Mouse (Mus musculus) thymus, postnatal 14 days (tissue): ENCODE data around the gene Cntrl.

ENCODE experiments used
- DNase-seq: peaks from one replicate; pipeline ENCODE4 v3.0.0; 2021

Cntrl gene

DNA sequence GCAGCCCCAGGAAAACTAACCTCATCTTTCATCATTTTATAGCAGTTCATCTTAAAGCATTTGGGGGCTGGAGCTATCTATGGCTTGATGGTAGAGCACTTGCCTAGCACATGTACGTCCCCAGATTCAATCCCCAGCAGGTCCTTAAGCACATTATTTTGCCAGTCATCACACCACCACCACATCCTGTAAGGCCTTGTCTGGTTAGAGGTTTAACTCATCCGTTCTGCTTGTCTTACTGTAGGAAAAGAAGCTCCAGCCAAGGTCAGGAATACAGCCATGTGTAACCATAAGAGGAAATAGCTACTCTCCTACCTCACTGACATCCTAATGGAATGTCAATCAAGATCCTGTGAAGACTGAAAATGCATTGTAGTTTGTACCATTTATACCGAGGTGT, 68.9 kb downstream of the Cntrl start:
- no peak for DNase-seq

DNA sequence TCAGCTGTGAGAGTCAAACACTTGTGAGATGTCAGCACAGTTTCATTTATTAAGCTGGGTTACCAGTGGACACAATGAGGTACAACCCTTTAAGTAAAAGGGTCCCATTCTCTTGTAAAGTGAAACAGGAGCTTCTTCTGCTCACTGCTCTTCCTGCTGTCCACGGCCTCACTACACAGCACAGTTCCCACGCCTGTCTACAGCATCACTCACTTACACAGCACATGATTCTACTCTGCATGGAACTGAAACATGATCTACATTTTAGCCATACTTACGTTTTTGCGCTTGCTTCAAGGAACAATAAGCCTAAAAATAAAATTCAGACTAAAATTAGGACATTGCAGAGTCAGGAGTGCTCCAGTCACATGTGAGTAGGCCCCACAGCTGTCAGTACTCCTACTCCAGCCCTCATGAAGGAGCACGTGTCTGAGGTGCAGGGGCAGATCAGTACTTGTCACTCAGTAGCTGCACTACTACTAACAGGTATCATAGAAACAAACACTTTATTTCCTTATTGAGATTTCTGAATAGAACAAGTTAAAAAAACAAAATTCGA, 73.9 kb downstream of the Cntrl start:
- DNase-seq = no peak

DNA sequence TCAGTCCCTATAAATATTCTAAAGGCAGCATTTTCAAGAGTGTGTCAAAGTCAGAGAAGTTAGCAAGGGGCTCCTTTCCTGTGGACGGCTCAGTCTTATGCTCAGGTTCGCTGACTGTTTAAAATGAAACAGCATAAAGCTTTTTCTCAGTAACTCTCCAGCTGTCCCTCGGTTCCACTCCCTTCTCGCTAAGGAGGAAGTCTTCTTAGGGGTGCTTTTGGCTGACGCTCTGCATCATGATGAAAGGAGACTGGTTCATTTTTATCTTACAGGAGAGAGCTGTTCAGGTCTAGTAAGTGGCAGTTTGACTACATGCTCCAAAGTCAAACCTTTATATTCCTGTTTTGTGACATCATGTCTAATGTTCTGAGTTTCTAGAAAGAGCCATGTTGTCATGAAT, 79.6 kb downstream of the Cntrl start:
- DNase-seq = no peak

DNA sequence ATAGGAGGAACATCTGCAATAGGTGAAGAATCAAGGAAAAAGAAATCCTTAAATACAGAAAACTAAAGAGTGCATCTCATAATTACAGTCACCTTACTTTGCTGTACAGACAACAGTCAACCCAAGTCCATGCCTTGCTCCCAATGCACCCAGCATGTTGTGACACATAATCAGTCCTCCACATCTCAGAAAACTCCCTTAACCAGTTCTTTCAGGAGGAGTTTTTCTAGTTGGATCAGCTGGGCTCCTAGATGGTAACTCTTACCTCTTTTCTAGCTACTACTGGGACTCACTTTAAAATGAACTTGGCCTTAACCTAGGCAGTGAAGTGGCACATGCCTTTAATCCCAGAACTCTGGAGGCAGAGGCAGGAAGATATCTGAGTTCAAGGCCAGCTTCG, 84.7 kb downstream of the Cntrl start:
- DNase-seq = no peak

DNA sequence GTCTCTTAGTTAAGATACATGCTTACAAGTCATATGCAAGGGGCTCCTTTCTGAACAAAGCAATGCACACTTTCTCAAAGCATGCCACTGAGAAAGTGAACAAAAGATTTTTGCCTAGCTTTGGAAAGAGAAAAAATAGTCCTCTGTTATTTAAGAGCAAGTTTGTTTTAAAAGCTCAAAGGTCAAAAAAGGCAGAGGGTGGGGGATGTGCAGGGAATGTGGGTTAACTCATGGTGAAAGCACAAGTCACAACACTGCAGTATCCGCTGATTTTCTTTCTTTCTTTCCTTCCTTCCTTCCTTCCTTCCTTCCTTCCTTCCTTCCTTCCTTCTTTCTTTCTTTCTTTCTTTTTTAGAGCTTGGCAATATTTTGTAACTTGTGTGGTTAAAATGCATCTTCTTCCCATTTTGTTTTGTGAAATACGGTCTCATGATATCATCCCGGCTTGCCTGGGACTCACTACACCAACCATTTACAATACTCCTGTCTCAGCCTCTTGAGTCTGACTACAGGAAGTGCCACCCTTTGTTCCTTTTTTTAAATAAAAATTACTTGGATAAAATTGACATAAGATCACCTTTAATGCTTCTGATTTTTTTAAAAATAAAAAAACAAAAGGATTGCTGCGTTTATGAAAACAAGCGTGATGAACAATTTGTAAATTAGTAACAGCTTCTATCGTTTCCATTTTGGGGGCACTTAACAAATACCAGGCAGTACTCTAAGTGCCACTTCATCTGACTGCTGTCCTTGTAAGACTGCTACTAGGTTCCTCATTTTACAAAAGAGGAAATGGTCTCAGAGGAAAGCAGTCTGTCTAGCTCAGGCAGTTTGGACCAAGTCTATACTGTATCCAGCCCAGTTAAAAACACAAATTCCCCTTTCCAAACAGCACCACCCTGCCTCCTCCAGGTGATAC, 86.6 kb downstream of the Cntrl start:
- DNase-seq = no peak

DNA sequence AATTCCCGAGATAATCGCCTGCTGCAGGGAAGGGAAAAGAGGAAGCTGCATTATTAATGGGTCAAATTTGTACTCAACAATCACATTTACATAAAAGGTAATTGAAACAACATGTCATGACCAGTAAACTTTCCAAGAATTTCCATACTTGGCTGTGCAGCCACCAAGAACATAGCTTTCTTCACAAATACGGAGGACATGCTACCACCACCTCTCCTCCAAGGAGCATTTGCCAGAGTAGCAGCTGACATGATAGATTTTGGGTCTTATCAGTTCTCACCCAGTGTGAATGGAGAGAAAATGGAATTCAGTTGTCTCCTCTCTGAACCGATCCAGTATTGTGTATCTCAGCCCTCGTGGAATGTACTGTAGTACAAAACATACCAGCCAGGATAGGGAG, 90.2 kb downstream of the Cntrl start:
- DNase-seq = no peak

DNA sequence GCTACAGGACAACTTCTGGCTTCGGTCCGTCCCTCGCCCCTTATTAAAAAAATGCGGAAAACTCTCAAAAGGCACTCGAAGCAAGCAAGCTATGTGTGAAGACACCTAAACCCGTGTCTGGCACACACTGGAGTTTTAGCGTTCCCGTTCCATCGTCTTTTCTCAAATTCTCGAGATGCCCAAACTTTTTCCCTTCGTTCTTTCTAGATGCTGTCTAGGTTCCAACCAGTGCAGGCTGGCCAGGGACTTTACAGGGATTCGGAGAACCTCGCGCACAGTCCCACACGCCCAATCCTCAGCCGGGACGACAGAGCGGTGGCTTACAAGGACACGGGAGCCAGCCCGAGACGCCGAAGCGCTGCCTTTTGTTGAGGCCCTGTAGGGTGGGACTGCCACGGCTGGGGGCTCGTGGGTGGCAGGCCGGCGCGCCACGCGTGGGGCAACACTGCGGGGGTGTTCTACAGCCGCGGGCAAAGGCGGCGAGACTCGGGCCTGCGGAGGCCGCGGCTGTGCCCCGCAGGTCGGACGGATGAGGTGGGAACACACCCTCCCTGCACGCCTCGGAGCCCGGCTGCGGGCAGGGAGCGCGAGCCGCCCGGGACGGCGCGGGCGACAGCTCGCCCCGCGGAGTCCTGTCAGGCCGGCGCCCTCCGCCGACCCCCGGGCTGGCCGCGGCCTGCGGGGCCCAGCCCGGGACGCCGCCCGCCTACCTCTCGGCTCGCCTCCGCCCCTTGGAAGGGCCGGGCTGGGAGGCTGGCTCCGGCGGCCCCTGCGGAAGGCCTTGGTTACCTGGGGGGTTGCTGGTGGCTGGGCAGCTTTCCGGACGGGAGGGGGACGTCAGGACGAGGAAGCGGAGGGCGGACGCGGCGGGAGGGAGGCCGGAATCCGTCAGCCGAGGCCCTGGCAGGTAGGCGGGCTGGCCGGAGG, 90.9 kb downstream of the Cntrl start:
- DNase-seq = peak; percentile 60

DNA sequence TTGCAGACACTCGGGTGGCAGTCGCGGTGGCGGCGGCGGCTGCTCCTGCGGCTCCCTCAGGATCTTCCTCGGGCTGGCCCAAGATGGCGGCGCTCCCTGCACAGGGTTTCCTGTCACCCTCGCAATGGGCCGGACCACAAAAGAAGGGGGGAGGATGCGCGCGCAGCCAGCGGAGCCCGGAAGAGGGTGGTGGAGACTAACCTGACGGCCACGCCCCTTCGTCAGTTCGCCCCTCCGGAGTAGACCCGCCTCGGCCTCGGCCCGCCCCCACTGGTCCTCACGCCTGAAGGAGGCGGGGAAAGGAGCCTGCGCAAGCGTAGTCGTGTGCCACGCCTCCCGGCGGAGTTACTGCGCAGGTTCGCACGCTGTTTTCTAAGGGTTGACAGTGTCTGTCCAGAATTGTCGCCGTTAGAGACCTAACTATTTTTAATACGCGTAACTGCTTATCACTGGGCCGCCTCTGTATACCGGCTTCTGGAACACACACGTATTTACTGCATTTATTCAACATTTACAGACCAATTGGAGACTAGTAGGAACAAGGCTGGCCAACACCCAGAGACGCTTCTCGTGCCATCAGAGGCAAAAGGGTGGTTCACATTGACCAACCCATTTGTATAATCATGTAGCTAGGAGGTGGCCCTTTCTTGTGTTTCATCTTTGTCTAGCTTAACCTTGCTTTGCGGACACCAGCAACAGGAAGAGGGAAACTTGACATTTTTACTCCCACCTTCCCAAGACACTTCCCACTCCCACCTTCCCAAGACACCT, 91.8 kb downstream of the Cntrl start, which contains the start of gene Rab14:
Gene Rab14, minus strand, starts transcription at position 223 of the 771 bp plus-strand sequence.
- DNase-seq = peak; percentile 100

DNA sequence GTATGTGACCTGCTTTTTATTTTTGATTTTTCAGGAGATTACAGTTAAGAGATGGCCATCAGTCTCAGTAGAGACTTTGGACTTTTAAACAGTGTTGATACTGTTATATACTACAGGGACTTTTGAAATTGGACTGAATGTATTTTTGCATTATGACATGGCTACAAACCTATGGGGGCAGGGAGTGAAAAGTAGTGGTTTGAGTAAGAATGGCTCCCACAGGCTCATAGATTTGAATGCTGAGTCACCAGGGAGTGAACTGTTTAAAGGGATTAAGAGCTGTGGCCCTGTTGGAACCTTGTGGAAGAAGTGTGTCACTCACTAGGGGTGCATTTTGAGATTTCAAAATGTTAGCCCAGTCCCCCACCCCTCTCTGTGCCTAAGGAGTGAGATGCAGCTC, 94.4 kb downstream of the Cntrl start:
- DNase-seq = no peak

DNA sequence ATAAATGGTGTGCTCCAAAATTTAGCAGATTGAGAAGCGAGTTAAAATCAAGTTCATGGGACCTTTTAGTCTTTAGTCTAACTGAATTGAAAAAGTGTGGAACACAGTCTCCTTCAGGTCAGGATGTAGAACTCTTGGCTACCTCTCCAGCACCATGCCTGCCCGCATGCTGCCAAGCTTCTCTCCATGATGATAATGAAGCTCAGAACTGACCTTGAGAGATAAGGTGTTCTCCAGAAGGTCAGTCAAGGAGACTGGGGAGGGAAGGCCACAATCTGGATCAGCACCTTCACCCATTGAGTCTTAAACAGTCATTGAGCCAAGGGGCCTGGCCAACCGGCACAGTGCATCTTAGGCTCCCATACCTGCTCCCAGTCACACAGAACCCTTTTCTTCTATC, 97.5 kb downstream of the Cntrl start:
- DNase-seq = no peak

DNA sequence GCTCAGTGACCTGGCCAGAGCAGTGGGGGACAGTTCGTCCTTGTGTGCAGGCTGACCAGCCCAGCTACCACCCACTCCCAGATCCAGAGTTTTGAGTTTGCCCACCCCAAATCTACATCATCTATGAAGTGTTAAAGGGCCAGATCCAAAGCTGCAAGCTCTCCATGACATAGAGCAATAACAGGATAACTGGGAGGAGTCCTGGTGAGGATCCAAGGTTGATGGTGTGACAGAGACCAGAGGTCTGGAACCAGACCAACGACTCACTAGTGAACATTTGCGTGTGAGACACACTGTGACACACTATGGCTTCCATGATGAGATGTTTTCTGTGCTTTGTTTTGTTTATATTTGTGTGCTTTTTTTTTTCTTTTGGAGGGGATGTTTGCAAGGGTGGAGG, 98.8 kb downstream of the Cntrl start:
- no peak for DNase-seq

DNA sequence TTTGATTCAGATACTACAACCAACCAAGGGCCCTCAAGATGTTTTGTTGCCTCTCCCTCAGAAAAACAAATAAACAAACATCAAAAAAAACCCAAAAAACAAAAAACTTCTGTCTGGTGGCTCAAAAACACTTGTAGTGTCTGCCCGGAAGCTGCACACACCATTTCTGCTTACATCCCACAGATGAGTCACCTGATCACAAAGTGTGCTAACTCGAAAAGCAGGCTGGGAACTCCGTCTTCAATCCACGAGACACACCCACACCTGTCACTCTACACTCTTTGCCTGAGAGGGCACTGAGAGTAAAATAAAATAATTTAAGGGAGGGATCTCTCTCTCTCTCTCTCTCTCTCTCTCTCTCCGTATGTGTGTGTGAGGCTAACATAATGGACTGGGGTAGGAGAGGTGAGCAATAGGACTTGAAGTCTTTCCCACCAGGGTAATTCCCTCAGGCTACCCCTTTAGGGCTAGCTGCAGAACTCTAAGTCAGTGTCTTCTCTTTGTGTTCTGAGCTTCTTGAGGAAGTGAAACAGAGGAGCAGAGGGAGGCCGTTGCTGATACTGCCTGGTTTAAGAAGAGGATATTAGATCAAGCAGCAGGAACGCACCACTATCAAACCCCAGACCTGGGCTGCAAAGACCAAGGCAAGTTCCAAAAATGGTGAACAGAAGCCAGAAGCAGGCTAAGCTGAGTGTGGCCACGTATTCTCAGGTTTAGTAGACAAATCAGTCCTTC, 99.8 kb downstream of the Cntrl start:
- no peak for DNase-seq

DNA sequence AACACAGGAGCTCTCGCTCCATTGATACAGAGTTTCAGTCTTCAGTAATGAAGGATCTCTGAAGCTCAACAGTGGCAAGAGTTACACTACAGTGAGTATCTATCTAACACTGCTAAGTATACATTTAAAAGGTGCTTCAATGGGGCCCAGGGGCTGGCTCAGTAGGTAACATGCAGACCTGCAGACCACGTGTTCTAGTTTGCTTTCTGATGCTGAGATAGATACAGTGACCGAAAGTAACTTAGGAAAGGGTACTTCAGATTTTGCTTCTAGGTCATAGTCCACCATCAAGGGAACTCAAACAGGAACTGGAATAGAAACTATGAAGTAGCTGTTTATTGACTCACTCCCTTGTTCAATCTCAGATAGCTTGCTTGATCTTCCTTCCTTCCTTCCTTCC, 102.4 kb downstream of the Cntrl start:
- no peak for DNase-seq

DNA sequence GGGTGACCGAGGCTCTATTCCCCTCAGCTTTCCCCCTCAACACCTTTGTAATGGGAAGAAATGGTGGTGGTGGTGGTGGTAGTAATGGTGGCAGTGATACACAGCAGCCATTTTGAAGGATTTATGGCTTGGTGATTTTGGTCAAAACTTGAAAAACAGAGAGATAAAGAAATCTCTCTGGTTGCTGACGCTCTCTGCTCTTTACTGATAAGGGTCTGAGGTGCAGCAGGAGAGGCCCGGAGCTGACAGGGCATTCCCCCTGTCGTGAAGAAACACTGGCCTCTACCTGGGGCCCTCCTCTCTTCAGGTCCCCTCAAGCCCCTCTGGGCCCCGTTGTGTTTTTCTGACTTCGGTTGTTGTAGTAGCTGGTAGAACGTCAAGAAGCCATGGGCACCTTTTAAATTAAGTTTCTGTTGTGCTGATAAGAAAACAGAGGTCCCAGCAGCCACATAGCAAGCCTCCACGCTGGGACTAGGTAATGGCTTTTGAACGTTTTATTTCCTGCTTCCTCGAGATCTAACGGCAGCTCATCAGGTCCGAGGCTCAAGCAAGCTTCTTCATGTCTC, 104.1 kb downstream of the Cntrl start:
- DNase-seq = no peak

DNA sequence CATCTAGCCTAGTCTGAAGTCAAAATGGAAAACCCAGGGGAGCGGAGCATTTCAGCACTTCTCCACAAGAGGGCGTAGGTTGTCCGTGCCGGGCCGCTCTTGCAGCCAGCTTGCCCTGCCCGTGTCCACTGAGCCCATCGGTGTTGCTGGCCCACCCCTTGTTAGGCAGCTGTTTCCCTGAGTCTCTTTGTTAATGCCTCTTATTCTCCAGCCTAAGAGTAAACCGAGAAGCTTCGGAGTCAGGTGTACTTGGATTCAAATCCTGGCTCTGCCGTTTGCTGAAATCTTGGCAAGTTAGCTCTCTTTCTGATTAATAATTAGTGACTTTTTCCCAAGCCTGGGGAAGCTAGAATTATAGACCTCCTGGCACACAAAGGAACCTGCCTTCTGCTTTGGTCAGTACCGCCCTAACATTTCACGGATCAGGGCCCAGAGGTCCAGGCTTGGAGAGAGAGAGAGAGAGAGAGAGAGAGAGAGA, 105.6 kb downstream of the Cntrl start:
- DNase-seq = peak; percentile 80

DNA sequence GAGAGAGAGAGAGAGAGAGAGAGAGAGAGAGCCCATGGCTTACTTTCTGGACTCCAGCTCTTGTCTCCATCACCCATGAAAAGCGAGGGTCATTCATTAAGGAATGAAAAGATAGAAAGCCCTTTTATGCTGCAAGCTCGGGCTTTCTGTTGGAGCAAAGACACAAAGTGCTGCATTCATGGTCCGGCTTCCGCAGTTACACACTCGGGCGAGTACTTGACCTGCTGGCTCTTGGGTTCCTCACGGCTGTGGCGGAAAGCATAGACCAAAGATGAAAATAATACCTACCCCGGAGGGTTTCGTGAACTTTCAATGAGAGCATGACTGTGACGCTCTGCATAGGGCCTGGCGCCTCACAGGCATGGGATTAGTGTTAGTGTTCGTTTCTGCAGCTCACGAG, 106.1 kb downstream of the Cntrl start:
- no peak for DNase-seq

DNA sequence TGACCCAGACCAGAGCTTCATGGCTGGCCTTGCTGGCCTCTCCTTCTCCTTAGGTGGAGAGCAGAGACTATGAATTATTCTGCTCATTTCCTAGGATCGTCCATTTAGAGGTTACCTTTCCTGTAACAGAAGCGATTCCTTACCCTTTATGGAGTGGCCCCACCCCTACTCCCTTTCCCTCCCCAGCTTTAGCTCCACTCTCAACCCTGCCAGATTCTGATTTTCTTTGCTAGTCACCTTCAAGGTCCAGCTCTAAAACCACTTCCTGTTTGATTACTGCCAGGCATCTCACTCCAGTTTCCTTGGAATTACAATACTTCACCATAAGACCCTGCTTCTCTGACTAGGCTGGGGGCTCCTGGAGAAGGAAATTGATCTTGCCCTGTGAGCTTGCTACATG, 107.4 kb downstream of the Cntrl start:
- DNase-seq = no peak

DNA sequence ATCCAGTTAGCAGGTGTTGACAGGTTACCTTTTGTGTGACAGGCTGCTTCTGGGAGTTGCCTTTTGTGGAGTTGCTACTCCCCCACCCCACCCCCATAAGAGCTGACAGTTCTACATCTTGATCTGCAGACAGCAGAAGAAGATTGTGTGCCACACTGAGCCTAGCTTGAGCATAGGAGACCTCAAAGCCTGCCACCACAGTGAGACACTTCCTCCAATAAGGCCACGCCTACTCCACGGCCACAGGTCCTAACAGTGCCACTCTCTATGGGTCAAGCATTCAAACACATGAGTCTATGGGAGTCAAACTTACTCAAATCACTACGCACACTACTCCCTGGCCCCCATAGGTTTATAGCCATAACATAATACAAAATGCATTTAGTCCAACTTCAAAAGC, 109.4 kb downstream of the Cntrl start:
- no peak for DNase-seq

DNA sequence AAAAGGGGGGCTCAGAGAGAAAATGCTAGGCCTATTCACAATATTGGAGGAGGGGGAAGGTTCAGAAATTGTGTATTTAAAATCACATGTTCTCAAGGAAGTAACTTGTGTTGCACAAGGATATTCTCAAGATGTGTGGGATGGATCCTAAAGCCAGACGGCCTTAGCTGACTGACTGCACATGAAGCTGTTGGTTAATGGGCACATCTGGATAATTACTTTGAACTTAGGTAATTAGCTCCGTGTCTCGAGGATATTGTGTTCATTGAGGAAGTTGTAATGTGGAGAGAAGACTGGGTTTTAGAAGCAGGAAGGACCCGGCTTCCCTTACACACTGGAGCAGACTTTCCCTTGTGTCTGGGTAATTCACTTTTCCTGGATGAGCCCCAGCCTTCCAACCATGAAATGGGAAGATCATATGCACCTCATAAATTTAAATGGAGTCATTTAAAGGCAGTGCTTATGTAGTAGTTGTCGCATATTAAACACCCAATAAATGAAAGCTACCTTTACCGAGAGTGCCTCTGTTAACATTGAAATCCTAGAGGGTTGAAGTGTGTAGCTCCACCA, 113.6 kb downstream of the Cntrl start:
- DNase-seq = no peak

DNA sequence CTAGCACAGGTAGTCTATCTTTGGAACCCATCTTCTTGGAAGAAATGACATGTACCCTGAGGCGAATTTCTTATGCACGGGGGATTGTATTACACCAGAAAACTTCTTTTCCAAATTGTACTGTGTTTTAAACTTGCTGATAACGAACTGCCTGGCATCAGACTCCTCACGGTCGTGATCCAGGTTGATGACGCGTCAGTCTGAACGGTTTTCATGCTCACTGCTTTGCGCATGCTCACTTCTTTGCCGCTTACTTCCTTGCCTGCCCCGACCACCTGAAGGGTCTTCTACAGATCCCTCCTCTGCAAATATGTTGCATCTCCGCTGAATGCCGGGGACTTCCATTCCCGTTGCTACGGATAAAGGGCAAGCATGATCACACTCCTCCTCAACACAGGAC, 115.0 kb downstream of the Cntrl start:
- DNase-seq = no peak

DNA sequence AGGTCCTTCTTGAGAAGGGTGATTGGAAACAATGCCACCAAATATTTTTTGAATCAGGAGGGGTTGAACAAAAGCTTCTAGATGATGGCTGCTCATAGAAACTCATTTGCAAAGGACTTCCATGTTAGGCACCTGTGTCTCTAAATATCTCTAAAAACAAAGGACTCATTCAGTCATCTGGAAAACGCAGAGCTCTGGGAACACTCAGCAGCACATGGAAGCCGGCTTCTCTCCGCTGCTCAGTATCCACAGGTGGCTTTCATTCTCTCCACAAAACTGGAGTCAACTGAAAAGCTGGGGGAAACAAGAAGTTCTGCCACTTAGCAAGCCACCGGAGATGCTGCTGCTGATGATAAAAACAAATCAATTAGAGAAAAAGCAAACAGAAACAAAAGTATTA, 118.9 kb downstream of the Cntrl start:
- DNase-seq = no peak
